18 mouse cellular contexts compared by ENCODE assay signal in genomic region chr6:112388385-112388784, GRCm38 (mm10). TPM values are rescaled to one million over a fixed set of nuclear protein-coding genes. Genes with fewer than 3 reads are reported as not detected.
"Had no signal": no experiment of that assay in that cellular context is flagged by ENCODE, and none has a peak within 500 bp of the region (broad histone marks: within the 10 kb centered on the region; RNA-seq: fewer than 3 reads in every experiment).

No protein-coding gene starts in this region.

- H3K27me3 ChIP-seq: liver, embryonic 15.5 days; lung, embryonic 15.5 days; midbrain, embryonic 13.5 days had no signal

- DNase-seq: kidney, adult 18-20 months; layer of hippocampus, adult 9-11 months; liver; lung, adult 18-20 months; lung, postnatal 14 days; thymus, postnatal 25 days had no signal

- H3K4me3 ChIP-seq: layer of hippocampus, adult 2 months; limb, embryonic 10.5 days; limb, embryonic 13.5 days; liver, embryonic 12.5 days; liver, embryonic 15.5 days; lung, embryonic 15.5 days; midbrain, embryonic 13.5 days had no signal

- H3K27ac ChIP-seq: kidney, postnatal 0 days; layer of hippocampus, adult 2 months; limb, embryonic 10.5 days; limb, embryonic 13.5 days; liver, embryonic 12.5 days; liver, embryonic 15.5 days; lung, embryonic 15.5 days; macrophage; midbrain, embryonic 13.5 days had no signal

- H3K9ac ChIP-seq: limb, embryonic 13.5 days; liver, embryonic 12.5 days; liver, embryonic 15.5 days; lung, embryonic 15.5 days; midbrain, embryonic 13.5 days had no signal

- H3K36me3 ChIP-seq: limb, embryonic 10.5 days; limb, embryonic 13.5 days; liver, embryonic 12.5 days; liver, embryonic 15.5 days; lung, embryonic 15.5 days; midbrain, embryonic 13.5 days had no signal

- H3K4me2 ChIP-seq: limb, embryonic 13.5 days; liver, embryonic 12.5 days; liver, embryonic 15.5 days; lung, embryonic 15.5 days; midbrain, embryonic 13.5 days had no signal

- H3K4me1 ChIP-seq: liver, embryonic 12.5 days; liver, embryonic 15.5 days; midbrain, embryonic 13.5 days had no signal

- H3K9me3 ChIP-seq: limb, embryonic 10.5 days; limb, embryonic 13.5 days; liver, embryonic 12.5 days; liver, embryonic 15.5 days; lung, embryonic 15.5 days; midbrain, embryonic 13.5 days had no signal

- ATAC-seq: liver, embryonic 12.5 days; midbrain, embryonic 13.5 days had no signal

RNA-seq across cellular contexts. Expression of gene Ssu2, which starts 0.6 kb away (rescaled TPM):
- total RNA-seq: megakaryocyte, adult 5-6 weeks; midbrain, postnatal 0 days had no signal
- polyA plus RNA-seq: liver, embryonic 12.5 days; macrophage; midbrain, postnatal 0 days; neural tube, embryonic 14.5 days had no signal
